Mouse (Mus musculus): ENCODE measurements around the gene Esrrg. TPM values are rescaled to one million over a fixed set of nuclear protein-coding genes. Genes with fewer than 3 reads are reported as not detected.

Esrrg gene
- polyA plus RNA-seq, 1 experiment = 0.43 TPM

- DNase-seq (ENCODE audit: low spot score) = no peak
Measured at GRCm38 (mm10) chr1:187770234-187770633, 161.6 kb downstream of the Esrrg start.

- no peak for DNase-seq (ENCODE audit: low spot score)
Measured at GRCm38 (mm10) chr1:187771067-187771466, 162.5 kb downstream of the Esrrg start.

- no peak for DNase-seq (ENCODE audit: low spot score)
Measured at GRCm38 (mm10) chr1:187779589-187780178, 171.1 kb downstream of the Esrrg start.

GRCm38 (mm10) chr1:187785226-187785625 lies 176.6 kb downstream of the Esrrg start:
- DNase-seq (ENCODE audit: low spot score) = no peak

GRCm38 (mm10) chr1:187787055-187788016 lies 178.7 kb downstream of the Esrrg start:
- no peak for DNase-seq (ENCODE audit: low spot score)

- DNase-seq (ENCODE audit: low spot score) = no peak
Measured at GRCm38 (mm10) chr1:187794240-187794930, 185.8 kb downstream of the Esrrg start.

GRCm38 (mm10) chr1:187795551-187795950 lies 187.0 kb downstream of the Esrrg start:
- no peak for DNase-seq (ENCODE audit: low spot score)

GRCm38 (mm10) chr1:187799300-187799699 lies 190.7 kb downstream of the Esrrg start:
- DNase-seq (ENCODE audit: low spot score) = no peak

GRCm38 (mm10) chr1:187800761-187801160 lies 192.2 kb downstream of the Esrrg start:
- DNase-seq (ENCODE audit: low spot score) = no peak

GRCm38 (mm10) chr1:187803566-187803965 lies 195.0 kb downstream of the Esrrg start:
- DNase-seq (ENCODE audit: low spot score) = no peak

- no peak for DNase-seq (ENCODE audit: low spot score)
Measured at GRCm38 (mm10) chr1:187803997-187804396, 195.4 kb downstream of the Esrrg start.

- DNase-seq (ENCODE audit: low spot score) = no peak
Measured at GRCm38 (mm10) chr1:187805001-187805400, 196.4 kb downstream of the Esrrg start.

GRCm38 (mm10) chr1:187807477-187808390 lies 199.1 kb downstream of the Esrrg start:
- no peak for DNase-seq (ENCODE audit: low spot score)

GRCm38 (mm10) chr1:187808391-187808922 lies 199.9 kb downstream of the Esrrg start:
- DNase-seq (ENCODE audit: low spot score) = no peak

GRCm38 (mm10) chr1:187809546-187809945 lies 201.0 kb downstream of the Esrrg start:
- no peak for DNase-seq (ENCODE audit: low spot score)

GRCm38 (mm10) chr1:187819406-187819805 lies 210.8 kb downstream of the Esrrg start:
- no peak for DNase-seq (ENCODE audit: low spot score)

- DNase-seq (ENCODE audit: low spot score) = no peak
Measured at GRCm38 (mm10) chr1:187821368-187821811, 212.8 kb downstream of the Esrrg start.

- no peak for DNase-seq (ENCODE audit: low spot score)
Measured at GRCm38 (mm10) chr1:187823351-187823750, 214.8 kb downstream of the Esrrg start.

- DNase-seq (ENCODE audit: low spot score) = no peak
Measured at GRCm38 (mm10) chr1:187825421-187826097, 217.0 kb downstream of the Esrrg start.

- no peak for DNase-seq (ENCODE audit: low spot score)
Measured at GRCm38 (mm10) chr1:187826140-187826539, 217.5 kb downstream of the Esrrg start.
